Mouse (Mus musculus) left cerebral cortex, postnatal 4 days (tissue): ENCODE data around the gene Wdr91. TPM values are rescaled to one million over a fixed set of nuclear protein-coding genes. Genes with fewer than 3 reads are reported as not detected.

Experiments used
- DNase-seq: peaks from one replicate; pipeline ENCODE4 v3.0.0-alpha.2; 2022
- intact Hi-C: fragments of 180-260 bp; cut with DNase I; formaldehyde crosslinking; loops from one replicate; pipeline ENCODE4 v1.15.1; 2025
- total RNA-seq, 2 experiments: library from RNA; stranded (reverse); gene quantifications; 2 replicates each; pipeline ENCODE4 v1.2.3; 2021

Gene Wdr91
- total RNA-seq, 2 experiments from 2014 or later = 26.7 to 28.5 TPM

- intact Hi-C loops = loop anchor here (5.0 kb wide), 1 partner anchor 368 kb away; no protein-coding TSS in a partner anchor
Measured at GRCm38 (mm10) chr6:34879911-34880475, 30.7 kb downstream of the Wdr91 start.

DNA sequence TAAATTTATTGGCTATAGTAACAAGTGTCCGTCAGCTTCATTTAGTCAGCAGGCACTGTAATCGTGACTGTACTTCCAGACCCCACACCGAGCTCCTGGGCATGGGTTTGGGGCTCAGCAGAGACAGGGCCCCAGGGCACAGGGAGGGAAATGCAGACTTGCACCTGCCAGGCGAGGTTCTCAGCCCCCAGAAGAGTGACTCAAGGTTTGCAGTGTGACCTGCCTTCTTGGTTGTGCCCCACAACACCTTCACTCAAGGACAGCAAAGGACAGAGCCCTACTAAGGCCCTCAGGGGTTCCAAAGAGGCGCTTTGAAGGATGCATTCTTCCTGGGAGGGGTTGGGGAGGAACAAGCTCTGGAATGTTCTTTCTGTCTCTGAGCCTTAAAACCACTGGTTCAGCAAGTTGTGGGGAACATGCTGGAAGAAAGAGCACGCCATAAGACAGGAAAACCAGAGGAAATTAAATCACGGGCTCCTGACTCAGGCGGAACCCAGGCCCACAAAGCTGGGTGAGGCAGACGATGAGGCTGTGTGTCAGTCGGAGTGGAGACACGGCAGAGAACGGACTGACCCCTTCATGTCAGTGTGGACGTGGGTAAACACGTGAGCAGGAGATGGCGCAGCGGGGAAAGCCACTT, 31.5 kb downstream of the Wdr91 start:
- intact Hi-C loops = loop anchor here (5.0 kb wide), 1 partner anchor 367 kb away; no protein-coding TSS in a partner anchor
- no peak for DNase-seq

More at GRCm38 (mm10) chr6:34879911-34880475, 30.7 kb downstream of the Wdr91 start:
- DNase-seq = peak; percentile 51

GRCm38 (mm10) chr6:34877509-34878321, 33.0 kb downstream of the Wdr91 start, which contains the start of gene Cyren:
Gene Cyren (minus strand): TSS chr6:34878060.
- intact Hi-C loops = loop anchor here (5.0 kb wide), 1 partner anchor 365 kb away; no protein-coding TSS in a partner anchor
- peak; percentile 94 for DNase-seq

DNA sequence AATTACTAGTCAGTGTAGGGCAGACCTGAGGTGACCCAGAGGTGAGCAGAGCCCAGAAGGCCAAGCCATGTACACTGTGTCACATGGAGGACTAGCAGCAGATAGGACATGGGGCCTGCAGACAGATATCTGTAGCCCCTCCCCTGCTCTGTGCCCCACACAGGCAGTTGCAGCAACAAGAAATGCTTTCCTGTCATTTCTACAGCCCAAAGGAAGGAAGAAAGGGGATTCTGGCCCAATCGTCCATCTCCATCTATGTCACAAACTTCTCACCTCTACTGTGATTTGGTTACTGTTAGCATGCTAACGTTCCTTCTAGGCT, 33.9 kb downstream of the Wdr91 start:
- DNase-seq = no peak

DNA sequence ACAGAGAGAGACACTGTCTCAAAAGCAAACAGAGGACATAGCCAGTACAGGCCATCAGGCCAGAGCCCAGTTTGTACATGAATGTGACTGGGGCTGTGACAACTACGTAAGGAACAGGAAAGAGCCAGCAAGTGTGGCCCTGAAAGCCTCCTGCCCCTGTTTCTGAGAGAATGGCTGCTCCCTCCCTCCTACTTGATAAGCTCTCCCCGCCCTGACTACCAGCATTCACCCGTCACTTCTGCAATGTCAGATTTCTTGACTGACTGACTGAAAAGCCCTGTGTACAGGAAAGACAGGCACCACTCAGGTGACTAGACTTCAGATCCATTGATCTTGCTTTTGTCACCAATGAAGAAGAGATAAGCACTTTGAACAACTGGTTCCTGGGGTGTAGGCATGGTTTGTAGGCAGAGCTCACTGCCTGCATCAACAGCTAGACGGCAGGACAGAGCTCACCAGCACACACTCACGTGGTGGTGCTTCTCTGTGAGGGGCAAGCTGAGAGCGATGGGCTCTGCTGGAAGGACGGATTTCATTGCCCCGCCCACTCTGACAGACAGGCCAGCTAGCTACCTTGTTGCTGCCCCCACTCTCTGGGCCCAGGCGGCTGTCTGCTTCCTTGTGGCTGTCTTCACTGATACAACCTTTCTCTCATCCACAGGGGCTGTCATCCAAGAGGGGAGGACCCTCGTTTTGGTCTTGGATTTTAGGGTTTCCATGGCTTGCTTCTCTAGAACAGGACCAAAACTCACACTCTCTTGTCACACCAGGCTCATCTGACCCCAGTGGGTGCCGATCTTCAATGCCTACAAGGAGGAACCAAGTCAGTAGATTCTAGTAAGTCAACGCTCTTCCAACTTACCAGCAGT, 34.5 kb downstream of the Wdr91 start:
- intact Hi-C loops = loop anchor here (5.0 kb wide), 1 partner anchor 364 kb away; no protein-coding TSS in a partner anchor
- DNase-seq = no peak

More for the DNA sequence above, 33.9 kb downstream of the Wdr91 start:
- intact Hi-C loops = loop anchor here (5.0 kb wide), 1 partner anchor 364 kb away; no protein-coding TSS in a partner anchor

DNA sequence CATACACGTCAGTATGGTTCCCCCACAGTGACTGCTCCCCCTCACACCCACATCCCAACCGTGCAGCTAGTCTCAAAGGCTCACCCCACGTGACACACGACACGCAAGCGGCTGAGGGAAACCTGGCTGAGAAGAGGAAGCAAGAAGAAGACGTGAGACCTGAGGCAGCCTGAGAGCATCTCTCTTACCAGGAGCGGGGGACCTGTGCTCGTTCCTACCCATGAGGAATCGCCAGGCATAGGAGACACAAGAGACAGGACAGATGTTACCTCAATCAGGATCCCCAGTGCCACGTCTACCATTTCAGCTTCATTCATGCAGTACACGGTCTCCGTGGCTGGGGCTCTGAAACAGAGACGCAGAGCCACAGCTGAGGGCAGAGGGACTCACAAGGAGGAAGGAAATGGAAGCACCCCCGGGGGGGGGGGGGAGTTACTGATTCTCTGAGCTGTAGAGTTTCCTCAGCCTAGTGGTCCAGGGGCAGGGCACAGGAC, 35.4 kb downstream of the Wdr91 start:
- intact Hi-C loops = loop anchor here (5.0 kb wide), 1 partner anchor 363 kb away; no protein-coding TSS in a partner anchor

GRCm38 (mm10) chr6:34874101-34874921, 36.4 kb downstream of the Wdr91 start:
- intact Hi-C loops = no loop called here
- no peak for DNase-seq

More for the DNA sequence above, 35.4 kb downstream of the Wdr91 start:
- DNase-seq = no peak

DNA sequence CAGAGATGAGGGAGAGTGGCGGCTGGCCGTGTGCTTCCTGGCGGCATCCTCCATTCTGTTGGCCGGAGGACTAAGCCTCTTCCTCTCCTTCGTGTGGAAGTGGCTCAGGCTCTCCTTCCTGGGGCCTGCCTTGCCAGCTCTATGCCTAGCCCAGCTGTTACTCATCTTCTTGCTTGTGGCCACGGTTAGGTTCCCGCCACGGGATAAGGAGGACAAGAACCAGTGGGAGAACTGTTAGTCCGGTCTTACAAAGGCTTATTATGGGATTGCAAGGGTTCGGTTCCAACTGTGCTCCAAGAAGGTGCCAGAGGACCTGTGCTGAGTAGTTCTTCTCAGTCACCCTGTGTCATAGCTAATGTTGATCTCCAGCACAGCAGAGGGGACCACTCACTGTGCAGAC, 37.8 kb downstream of the Wdr91 start:
- intact Hi-C loops = no loop called here
- no peak for DNase-seq

GRCm38 (mm10) chr6:34871929-34872328, 38.7 kb downstream of the Wdr91 start:
- no peak for DNase-seq
- intact Hi-C loops = no loop called here

GRCm38 (mm10) chr6:34870724-34871123, 40.0 kb downstream of the Wdr91 start:
- intact Hi-C loops = no loop called here
- no peak for DNase-seq

DNA sequence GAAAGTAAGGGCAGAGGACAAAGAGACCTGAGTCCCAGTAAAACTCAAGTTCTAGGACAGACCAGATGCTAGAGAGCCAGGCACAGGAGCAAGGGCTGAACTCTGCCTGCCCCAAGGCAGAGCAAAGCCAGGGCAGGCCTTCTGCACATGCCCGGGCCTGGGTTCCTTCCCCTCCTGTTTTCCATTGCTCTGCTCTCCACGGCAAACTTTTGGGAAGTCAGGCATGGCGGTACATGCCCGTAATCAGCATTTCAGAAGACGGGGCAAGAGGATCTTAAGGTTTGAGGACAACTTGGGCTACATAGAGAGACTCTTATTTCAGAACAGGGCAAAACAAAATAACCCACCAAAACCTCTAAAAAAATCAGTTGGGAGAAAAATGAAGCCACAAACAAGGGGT, 40.5 kb downstream of the Wdr91 start:
- intact Hi-C loops = no loop called here
- DNase-seq = no peak

DNA sequence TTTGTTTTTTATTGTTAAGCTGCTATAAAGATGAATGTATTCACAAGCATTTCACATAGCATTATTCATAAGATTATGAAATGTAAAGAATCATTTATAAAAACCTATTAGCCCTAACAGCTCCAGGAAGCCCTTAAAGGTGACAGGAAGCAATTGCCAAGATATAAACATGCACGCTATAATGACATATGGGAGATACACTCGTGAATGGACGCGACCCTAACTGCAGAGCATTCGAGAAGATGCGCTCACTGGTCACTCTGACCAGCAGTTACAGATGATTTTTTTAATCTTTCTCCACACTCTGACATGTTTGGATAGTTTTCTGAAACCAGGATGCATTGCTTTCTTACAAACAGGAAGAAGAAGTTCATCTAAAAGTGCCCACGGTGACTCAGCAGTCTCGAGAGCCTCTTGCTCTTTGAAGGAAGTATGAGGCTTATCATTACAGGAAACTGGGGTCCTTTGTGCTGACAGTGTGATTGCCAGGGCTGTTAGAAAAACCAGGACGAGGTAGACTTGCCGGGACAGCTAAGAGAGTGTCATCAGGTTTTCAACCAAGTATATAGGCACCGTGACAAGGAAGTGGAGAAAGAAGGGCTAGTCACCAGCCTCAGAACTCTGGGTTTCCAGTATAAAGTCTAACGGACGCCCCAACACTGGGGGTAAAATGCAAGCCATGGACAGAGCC, 41.3 kb downstream of the Wdr91 start:
- intact Hi-C loops = no loop called here
- no peak for DNase-seq

DNA sequence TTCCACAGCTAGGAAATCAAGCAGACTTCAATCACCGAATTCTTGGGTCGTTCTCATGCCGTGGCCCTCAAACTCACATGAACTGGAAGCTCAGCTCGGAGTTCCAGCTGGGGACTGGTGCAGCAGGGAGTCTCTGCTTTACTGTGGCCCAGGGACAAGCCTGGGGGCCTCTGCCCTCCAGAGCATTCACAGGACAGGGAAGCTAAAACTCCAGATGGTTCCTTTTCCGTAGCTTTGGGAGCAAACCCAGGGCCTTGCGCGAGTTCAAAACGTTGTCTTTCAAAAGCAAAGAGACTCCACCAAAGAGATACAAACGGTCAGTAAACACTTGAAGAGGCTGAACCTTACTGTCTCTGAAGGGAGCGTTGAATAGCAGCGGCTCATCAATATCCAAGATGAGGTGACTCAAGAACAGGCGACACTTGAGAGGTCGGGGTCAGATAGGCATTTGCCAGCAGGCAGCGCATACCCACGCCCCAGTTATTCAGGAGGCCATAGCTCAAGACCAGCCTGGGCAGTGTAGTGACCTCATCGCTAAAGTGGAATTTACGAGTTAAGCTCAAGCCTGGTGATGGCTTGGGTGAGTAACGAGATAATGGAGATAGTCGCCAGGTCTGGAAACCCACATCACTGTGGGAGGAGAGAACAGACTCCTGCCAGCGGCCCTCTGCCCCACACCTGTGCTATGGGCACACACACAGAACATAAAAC, 42.0 kb downstream of the Wdr91 start:
- no peak for DNase-seq
- intact Hi-C loops = no loop called here

- intact Hi-C loops = no loop called here
- DNase-seq = no peak
Measured at GRCm38 (mm10) chr6:34867995-34868350, 42.7 kb downstream of the Wdr91 start.

GRCm38 (mm10) chr6:34867301-34867994, 43.2 kb downstream of the Wdr91 start:
- DNase-seq = no peak
- intact Hi-C loops = no loop called here

DNA sequence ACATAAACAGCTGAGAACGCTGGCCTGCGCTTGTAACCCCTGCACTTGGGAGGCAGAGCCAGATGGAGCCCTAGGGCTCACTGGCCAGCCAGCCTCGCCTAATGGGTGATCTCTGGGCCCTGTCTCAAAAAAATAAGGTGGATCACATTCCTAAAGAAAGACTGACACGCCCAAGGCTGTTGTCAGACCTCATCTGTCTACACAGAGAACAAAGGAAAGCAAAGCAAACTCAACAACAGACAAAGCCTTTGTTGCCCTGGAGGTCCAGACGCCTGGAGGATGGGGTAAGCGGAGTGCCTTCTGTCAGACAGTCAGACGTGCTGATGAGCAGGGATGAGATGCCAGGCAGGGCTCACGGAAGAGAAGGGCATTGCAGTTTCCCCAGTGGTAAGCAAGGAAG, 43.9 kb downstream of the Wdr91 start:
- no peak for DNase-seq
- intact Hi-C loops = no loop called here

GRCm38 (mm10) chr6:34865711-34866593, 44.7 kb downstream of the Wdr91 start:
- intact Hi-C loops = no loop called here
- no peak for DNase-seq
